Mouse (Mus musculus): ENCODE measurements around the gene Ahdc1. TPM values are rescaled to one million over a fixed set of nuclear protein-coding genes. Genes with fewer than 3 reads are reported as not detected.

Ahdc1 gene
- total and polyA plus RNA-seq, 3 experiments: 1.6 to 19.9 (median 8.4) TPM

- Histone ChIP-seq H3K27ac (ENCODE audit: insufficient read depth, low read depth) (no peak overlapping the region), H3K79me2 (replicated peaks; ENCODE audit: control insufficient read depth, extremely low read depth, insufficient read depth, poor library complexity, severe bottlenecking) (no peaks in the 10 kb centered on the region), H3K36me3 (replicated peaks in 1 of 2; ENCODE audit: control insufficient read depth in 1 of 2, insufficient read depth in 1 of 2, low read length in 1 of 2) (peaks cover 53 to 88% of the 10 kb centered on the region in 2 experiments), H3K9ac (ENCODE audit: insufficient read depth, low read depth) (no peak overlapping the region), H3K27me3 (replicated peaks) (no peaks in the 10 kb centered on the region), H3K9me3 (replicated peaks; ENCODE audit: low read length) (no peaks in the 10 kb centered on the region), H3K4me3 (replicated peaks in 1 of 3; ENCODE audit: low read depth in 2 of 3, low read length in 2 of 3, poor library complexity in 1 of 3) (no peak overlapping the region), H3K4me2 (ENCODE audit: insufficient read depth, low read depth, poor library complexity, severe bottlenecking) (no peak overlapping the region), H3K4me1 (ENCODE audit: control insufficient read depth in 1 of 2, insufficient read depth in 2 of 2) (peaks cover 6 to 31% of the 10 kb centered on the region in 2 experiments)
- no peak for DNase-seq (ENCODE audit: extremely low read depth)
- TF ChIP-seq SMC3 (IDR thresholded peaks at IDR 0.05; ENCODE audit: low read depth, low read length) (no peak), POLR2AphosphoS2 (IDR thresholded peaks at IDR 0.05; ENCODE audit: low read depth, low read length) (no peak), CHD1 (IDR thresholded peaks at IDR 0.05; ENCODE audit: low read depth, low read length) (no peak), MXI1 (IDR thresholded peaks at IDR 0.05; ENCODE audit: low read depth, low read length) (no peak), JUND (conservative IDR thresholded peaks at IDR 0.05; ENCODE audit: low read depth, low read length) (no peak), TCF12 (IDR thresholded peaks at IDR 0.05; ENCODE audit: low read depth, low read length) (no peak), MYC (IDR thresholded peaks at IDR 0.05; ENCODE audit: low read depth, low read length) (no peak), ETS1 (conservative IDR thresholded peaks at IDR 0.05; ENCODE audit: low read depth, low read length) (no peak), IRF4 (IDR thresholded peaks at IDR 0.05; ENCODE audit: low read depth, low read length) (no peak), EP300 (IDR thresholded peaks at IDR 0.05; ENCODE audit: low read length) (no peak), GABPA (IDR thresholded peaks at IDR 0.05; ENCODE audit: insufficient replicate concordance, low read depth, low read length) (no peak), CHD2 (IDR thresholded peaks at IDR 0.05; ENCODE audit: low read length) (no peak), MEF2A (IDR thresholded peaks at IDR 0.05; ENCODE audit: borderline replicate concordance, low read depth, low read length) (no peak)
- in situ Hi-C loops (cut with MboI; ENCODE audit: low pct_ligation_motif_present, low pct_unique_long_range_greater_than_20kb, low sequenced_read_pairs) (no loop called here), dilution Hi-C loops (cut with MboI; ENCODE audit: extremely low pct_ligation_motif_present, extremely low pct_unique_long_range_greater_than_20kb, low sequenced_read_pairs) (no loop called here)
These were observed 52.1 kb downstream of the Ahdc1 start for GRCm38 (mm10) chr4:133063203-133063602.

- H3K79me2 ChIP-seq (replicated peaks; ENCODE audit: control insufficient read depth, extremely low read depth, insufficient read depth, poor library complexity, severe bottlenecking): no peaks in the 10 kb centered on the region
- H3K4me3 ChIP-seq (replicated peaks in 1 of 3; ENCODE audit: low read depth in 2 of 3, low read length in 2 of 3, poor library complexity in 1 of 3): no peak overlapping the region
- dilution Hi-C loops (cut with MboI; ENCODE audit: extremely low pct_ligation_motif_present, extremely low pct_unique_long_range_greater_than_20kb, low sequenced_read_pairs): no loop called here
- DNase-seq (ENCODE audit: extremely low read depth): no peak
- H3K9me3 ChIP-seq (replicated peaks; ENCODE audit: low read length): no peaks in the 10 kb centered on the region
- no peak overlapping the region for H3K27ac ChIP-seq (ENCODE audit: insufficient read depth, low read depth)
- H3K4me2 ChIP-seq (ENCODE audit: insufficient read depth, low read depth, poor library complexity, severe bottlenecking): no peak overlapping the region
- peaks cover 53 to 88% of the 10 kb centered on the region in 2 experiments for H3K36me3 ChIP-seq (replicated peaks in 1 of 2; ENCODE audit: control insufficient read depth in 1 of 2, insufficient read depth in 1 of 2, low read length in 1 of 2)
- H3K9ac ChIP-seq (ENCODE audit: insufficient read depth, low read depth): no peak overlapping the region
- H3K4me1 ChIP-seq (ENCODE audit: control insufficient read depth in 1 of 2, insufficient read depth in 2 of 2): peaks cover 0 to 28% of the 10 kb centered on the region in 2 experiments; a peak in 2 of 4 replicates
- in situ Hi-C loops (cut with MboI; ENCODE audit: low pct_ligation_motif_present, low pct_unique_long_range_greater_than_20kb, low sequenced_read_pairs): no loop called here
- H3K27me3 ChIP-seq (replicated peaks): no peaks in the 10 kb centered on the region
- TF ChIP-seq USF2 (conservative IDR thresholded peaks at IDR 0.05; ENCODE audit: low read depth, low read length): no peak
- TF ChIP-seq MEF2A (IDR thresholded peaks at IDR 0.05; ENCODE audit: borderline replicate concordance, low read depth, low read length): no peak
- TF ChIP-seq E2F4 (IDR thresholded peaks at IDR 0.05; ENCODE audit: insufficient replicate concordance, low read depth, low read length): no peak
- TF ChIP-seq MAFK (IDR thresholded peaks at IDR 0.05; ENCODE audit: insufficient replicate concordance, low read length): no peak
- no peak for TF ChIP-seq MAZ (IDR thresholded peaks at IDR 0.05; ENCODE audit: low read depth, low read length)
- no peak for TF ChIP-seq POLR2A (IDR thresholded peaks at IDR 0.05; ENCODE audit: low read depth, low read length)
- TF ChIP-seq MYC (IDR thresholded peaks at IDR 0.05; ENCODE audit: low read depth, low read length): no peak
- TF ChIP-seq CHD2 (IDR thresholded peaks at IDR 0.05; ENCODE audit: low read length): no peak
These were observed 52.7 kb downstream of the Ahdc1 start for GRCm38 (mm10) chr4:133063799-133064198.
